Comparison of ENCODE assay signal across 17 mouse cellular contexts in genomic region chr15:96836670-96837069, GRCm38 (mm10).
"Had no signal": no experiment of that assay in that cellular context is flagged by ENCODE, and none has a peak within 500 bp of the region (broad histone marks: within the 10 kb centered on the region; RNA-seq: fewer than 3 reads in every experiment).

No protein-coding gene starts in this region.

- H3K27me3 ChIP-seq: neural tube, embryonic 12.5 days; neural tube, embryonic 13.5 days; neural tube, embryonic 15.5 days; stomach, embryonic 15.5 days had no signal

- H3K4me1 ChIP-seq: neural tube, embryonic 12.5 days; neural tube, embryonic 13.5 days; neural tube, embryonic 15.5 days; stomach, embryonic 15.5 days had no signal

- H3K27ac ChIP-seq: neural tube, embryonic 12.5 days; neural tube, embryonic 13.5 days; neural tube, embryonic 15.5 days; stomach, embryonic 15.5 days; stomach, postnatal 0 days had no signal

- H3K9ac ChIP-seq: neural tube, embryonic 12.5 days; neural tube, embryonic 13.5 days; neural tube, embryonic 15.5 days; stomach, embryonic 15.5 days had no signal

- H3K4me2 ChIP-seq: neural tube, embryonic 12.5 days; neural tube, embryonic 13.5 days; neural tube, embryonic 15.5 days; stomach, embryonic 15.5 days had no signal

- H3K9me3 ChIP-seq: neural tube, embryonic 12.5 days; neural tube, embryonic 13.5 days; neural tube, embryonic 15.5 days; stomach, embryonic 15.5 days had no signal

- DNase-seq: retina, postnatal 1 day; right cerebral cortex, adult 18-20 months; right cerebral cortex, postnatal 14 days; right cerebral cortex, postnatal 25 days; right cerebral cortex, postnatal 4 days; spleen, adult 18-20 months; thymus, adult 18-20 months; thymus, adult 2 months; thymus, postnatal 14 days; thymus, postnatal 25 days; thymus, postnatal 36 days; thymus, postnatal 4 days had no signal

- H3K36me3 ChIP-seq: neural tube, embryonic 12.5 days; neural tube, embryonic 13.5 days; neural tube, embryonic 15.5 days; stomach, embryonic 15.5 days had no signal

- H3K4me3 ChIP-seq: neural tube, embryonic 12.5 days; neural tube, embryonic 13.5 days; neural tube, embryonic 15.5 days; stomach, embryonic 15.5 days had no signal
